In genomic region chrX:42360173-42360931, GRCm38 (mm10) we compare ENCODE assay signal across 8 mouse cellular contexts.
DNase-seq lines count a peak whose midpoint lies in the region; ATAC-seq and TF ChIP-seq lines count a peak whose summit lies in the region.

No protein-coding gene starts in this region.

- 26% methylated on average over 13 of the region's 15 CpGs for WGBS in embryonic facial prominence, embryonic 13.5 days
- 14% methylated on average over 13 of the region's 15 CpGs for WGBS in hindbrain, embryonic 13.5 days
- 10% methylated on average over 15 of the region's 15 CpGs for WGBS in liver, embryonic 14.5 days (ENCODE audit: insufficient replicate concordance)
- 23% methylated on average over 15 of the region's 15 CpGs for WGBS in neural tube, embryonic 13.5 days

- H3K4me1 ChIP-seq in embryonic facial prominence, embryonic 13.5 days: no peaks in the 10 kb centered on the region
- H3K4me1 ChIP-seq in hindbrain, embryonic 13.5 days (replicated peaks): peaks cover 10% of the 10 kb centered on the region
- no peaks in the 10 kb centered on the region for H3K4me1 ChIP-seq in liver, embryonic 14.5 days (replicated peaks; ENCODE audit: control insufficient read depth in 2 of 2, insufficient read depth in 2 of 2, low read length in 1 of 2)
- no peaks in the 10 kb centered on the region; the same call in 1 of the 2 replicates for H3K4me1 ChIP-seq in neural tube, embryonic 13.5 days (replicated peaks)

- DNase-seq in spleen, postnatal 36 days (ENCODE audit: low spot score in 2 of 2): peak; percentile 2 to 11
- DNase-seq in spleen, adult 12 weeks (ENCODE audit: low spot score): no peak
- DNase-seq in liver, embryonic 14.5 days (ENCODE audit: low read depth in 3 of 3, low spot score in 3 of 3): no peak
- DNase-seq in layer of hippocampus, adult 9-11 months: no peak
- no peak for DNase-seq in frontal cortex, postnatal 36 days (ENCODE audit: low spot score in 2 of 2)

- no peaks in the 10 kb centered on the region for H3K27me3 ChIP-seq in embryonic facial prominence, embryonic 13.5 days
- H3K27me3 ChIP-seq in hindbrain, embryonic 13.5 days: no peaks in the 10 kb centered on the region
- no peaks in the 10 kb centered on the region for H3K27me3 ChIP-seq in liver, embryonic 14.5 days (ENCODE audit: control insufficient read depth, insufficient read depth, low read length)
- no peaks in the 10 kb centered on the region for H3K27me3 ChIP-seq in neural tube, embryonic 13.5 days

- 0 out of 2 replicates have a peak overlapping the region, but pooled peaks have one; percentile 37 for H3K9ac ChIP-seq in embryonic facial prominence, embryonic 13.5 days
- H3K9ac ChIP-seq in hindbrain, embryonic 13.5 days: peak overlapping the region; percentile 49
- H3K9ac ChIP-seq in liver, embryonic 14.5 days (replicated peaks): no peak overlapping the region
- peak overlapping the region; percentile 34; the same call in 1 of the 2 replicates for H3K9ac ChIP-seq in neural tube, embryonic 13.5 days

- peak overlapping the region; percentile 31 for H3K4me3 ChIP-seq in embryonic facial prominence, embryonic 13.5 days
- H3K4me3 ChIP-seq in hindbrain, embryonic 13.5 days: peak overlapping the region; percentile 20
- 0 out of 4 replicates have a peak overlapping the region, but pooled peaks of 1 of the 2 experiments have one; percentile 24 for H3K4me3 ChIP-seq in liver, embryonic 14.5 days (ENCODE audit: insufficient read depth in 1 of 2, low read depth in 2 of 2, low read length in 2 of 2)
- peak overlapping the region; percentile 19 for H3K4me3 ChIP-seq in neural tube, embryonic 13.5 days

- H3K4me2 ChIP-seq in embryonic facial prominence, embryonic 13.5 days: peak overlapping the region; percentile 55
- peak overlapping the region; percentile 46 for H3K4me2 ChIP-seq in hindbrain, embryonic 13.5 days
- peak overlapping the region; percentile 41 for H3K4me2 ChIP-seq in liver, embryonic 14.5 days (ENCODE audit: low read depth)
- H3K4me2 ChIP-seq in neural tube, embryonic 13.5 days: peak overlapping the region; percentile 52

- ATAC-seq in embryonic facial prominence, embryonic 13.5 days (ENCODE audit: insufficient number of reproducible peaks, insufficient read depth, low FRiP score, low TSS enrichment, low read depth): no peak
- ATAC-seq in hindbrain, embryonic 13.5 days (ENCODE audit: low FRiP score): no peak
- ATAC-seq in liver, embryonic 14.5 days (ENCODE audit: insufficient read depth): no peak
- peak; percentile 37; the same call in 1 of the 2 replicates for ATAC-seq in neural tube, embryonic 13.5 days (ENCODE audit: low read depth)

- no peak overlapping the region for H3K27ac ChIP-seq in embryonic facial prominence, embryonic 13.5 days
- H3K27ac ChIP-seq in hindbrain, embryonic 13.5 days: peak overlapping the region; percentile 79
- no peak overlapping the region for H3K27ac ChIP-seq in liver, embryonic 14.5 days
- H3K27ac ChIP-seq in neural tube, embryonic 13.5 days (replicated peaks): peak overlapping the region; percentile 73

- TF ChIP-seq EP300 in liver, embryonic 14.5 days (IDR thresholded peaks at IDR 0.05; ENCODE audit: low read depth): no peak

- peak; percentile 9; the same call in 1 of the 2 replicates for TF ChIP-seq CTCF in liver, embryonic 14.5 days (IDR thresholded peaks at IDR 0.05; ENCODE audit: low read depth)

- H3K36me3 ChIP-seq in embryonic facial prominence, embryonic 13.5 days: no peaks in the 10 kb centered on the region
- no peaks in the 10 kb centered on the region for H3K36me3 ChIP-seq in hindbrain, embryonic 13.5 days
- H3K36me3 ChIP-seq in liver, embryonic 14.5 days (replicated peaks; ENCODE audit: control insufficient read depth, insufficient read depth, low read depth): no peaks in the 10 kb centered on the region
- H3K36me3 ChIP-seq in neural tube, embryonic 13.5 days: no peaks in the 10 kb centered on the region

- H3K9me3 ChIP-seq in embryonic facial prominence, embryonic 13.5 days: no peaks in the 10 kb centered on the region
- H3K9me3 ChIP-seq in hindbrain, embryonic 13.5 days: no peaks in the 10 kb centered on the region
- H3K9me3 ChIP-seq in liver, embryonic 14.5 days (ENCODE audit: control insufficient read depth, low read length): no peaks in the 10 kb centered on the region
- H3K9me3 ChIP-seq in neural tube, embryonic 13.5 days: no peaks in the 10 kb centered on the region

Comparison
In these comparisons a context has a peak if more than half of its experiments do, and no peak if none do; other contexts are left out.
1. DNase-seq: peak in spleen, postnatal 36 days (2 of 2); none in spleen, adult 12 weeks (single experiment), liver, embryonic 14.5 days (0 of 3), layer of hippocampus, adult 9-11 months (single experiment) and frontal cortex, postnatal 36 days (0 of 2).
2. H3K27ac ChIP-seq: peak in hindbrain, embryonic 13.5 days (single experiment) and neural tube, embryonic 13.5 days (single experiment); none in embryonic facial prominence, embryonic 13.5 days (single experiment) and liver, embryonic 14.5 days (single experiment).
3. Peak in every context shown above with its lines, with median percentiles within 50 percentile points of each other: H3K4me2 ChIP-seq.